Mouse (Mus musculus) ES-E14 (cell line): Measurements from ENCODE around the gene Dynlt1a.
"Not testable (repeated sequence)": the region's sequence is repeated elsewhere in the genome, so short reads cannot be mapped to it uniquely, and the experiment has no call there.

Source experiments
- CHD2 ChIP-seq: IDR thresholded peaks from 2 replicates; pipeline ENCODE4 v1.6.1; 2014; ENCODE audit warnings: mild to moderate bottlenecking, low read depth, low read length, inconsistent platforms
- HCFC1 ChIP-seq: IDR thresholded peaks from 2 replicates; pipeline ENCODE4 v1.6.1; 2012; ENCODE audit warnings: low read length, inconsistent platforms, borderline replicate concordance; ENCODE audit not compliant: insufficient read depth

- TF ChIP-seq CHD2, HCFC1: not testable (repeated sequence)
These were observed 38.1 kb downstream of the Dynlt1a start for GRCm38 (mm10) chr17:6279205-6279604.
